Mouse (Mus musculus): ENCODE measurements at regions not wholly inside any gene's neighbourhood (a gene's known extent, or its start where the extent isn't known, plus 50 kb on each side); places are given as distances from the start of the nearest gene placed in this dataset.

GRCm38 (mm10) chr10:60920621-60921020 is 89.2 kb upstream of the Unc5b start:
- H3K4me3 ChIP-seq (ENCODE audit: low read depth, low read length) = no peak overlapping the region
- no peak overlapping the region for H3K4me2 ChIP-seq (ENCODE audit: low read depth, severe bottlenecking)
- no peak overlapping the region for H3K27ac ChIP-seq (replicated peaks; ENCODE audit: low read depth, low read length)
- no peak overlapping the region for H3K9ac ChIP-seq (ENCODE audit: low read length)
- H3K4me1 ChIP-seq (ENCODE audit: control insufficient read depth, insufficient read depth, low read length) = no peaks in the 10 kb centered on the region
- no peaks in the 10 kb centered on the region for H3K9me3 ChIP-seq (ENCODE audit: control insufficient read depth, low read length)
- H3K36me3 ChIP-seq (ENCODE audit: control insufficient read depth, insufficient read depth, low read length) = no peaks in the 10 kb centered on the region
- DNase-seq (ENCODE audit: low spot score) = no peak
- no peaks in the 10 kb centered on the region for H3K27me3 ChIP-seq (ENCODE audit: control insufficient read depth, insufficient read depth, low read length)
- 88% methylated on average over 1 of the region's 1 CpGs for WGBS
- ATAC-seq (ENCODE audit: insufficient number of reproducible peaks, low FRiP score, low TSS enrichment, low read depth) = no peak

GRCm38 (mm10) chr10:60918020-60918419 is 86.6 kb upstream of the Unc5b start:
- Histone ChIP-seq H3K36me3 (ENCODE audit: control insufficient read depth, insufficient read depth, low read length) (no peaks in the 10 kb centered on the region), H3K27ac (replicated peaks; ENCODE audit: low read depth, low read length) (no peak overlapping the region), H3K27me3 (ENCODE audit: control insufficient read depth, insufficient read depth, low read length) (no peaks in the 10 kb centered on the region), H3K4me2 (ENCODE audit: low read depth, severe bottlenecking) (no peak overlapping the region), H3K4me1 (ENCODE audit: control insufficient read depth, insufficient read depth, low read length) (no peaks in the 10 kb centered on the region), H3K4me3 (ENCODE audit: low read depth, low read length) (no peak overlapping the region), H3K9me3 (ENCODE audit: control insufficient read depth, low read length) (no peaks in the 10 kb centered on the region), H3K9ac (ENCODE audit: low read length) (no peak overlapping the region)
- no peak for DNase-seq (ENCODE audit: low spot score)
- WGBS = 29% methylated on average over 8 of the region's 8 CpGs
- ATAC-seq (ENCODE audit: insufficient number of reproducible peaks, low FRiP score, low TSS enrichment, low read depth) = no peak

- no peaks in the 10 kb centered on the region for H3K36me3 ChIP-seq (ENCODE audit: control insufficient read depth, insufficient read depth, low read length)
- 24% methylated on average over 7 of the region's 7 CpGs for WGBS
- peak; percentile 79 for DNase-seq (ENCODE audit: low spot score)
- no peak overlapping the region for H3K4me3 ChIP-seq (ENCODE audit: low read depth, low read length)
- ATAC-seq (ENCODE audit: insufficient number of reproducible peaks, low FRiP score, low TSS enrichment, low read depth) = no peak
- no peaks in the 10 kb centered on the region for H3K27me3 ChIP-seq (ENCODE audit: control insufficient read depth, insufficient read depth, low read length)
- H3K9ac ChIP-seq (ENCODE audit: low read length) = no peak overlapping the region
- no peak overlapping the region for H3K27ac ChIP-seq (replicated peaks; ENCODE audit: low read depth, low read length)
- no peak overlapping the region for H3K4me2 ChIP-seq (ENCODE audit: low read depth, severe bottlenecking)
- no peaks in the 10 kb centered on the region for H3K9me3 ChIP-seq (ENCODE audit: control insufficient read depth, low read length)
- no peaks in the 10 kb centered on the region for H3K4me1 ChIP-seq (ENCODE audit: control insufficient read depth, insufficient read depth, low read length)
Measured at GRCm38 (mm10) chr10:60914391-60914790, 83.0 kb upstream of the Unc5b start.

GRCm38 (mm10) chr10:60913456-60913900 is 82.1 kb upstream of the Unc5b start:
- Histone ChIP-seq H3K27ac (replicated peaks; ENCODE audit: low read depth, low read length) (no peak overlapping the region), H3K4me1 (ENCODE audit: control insufficient read depth, insufficient read depth, low read length) (no peaks in the 10 kb centered on the region), H3K4me2 (ENCODE audit: low read depth, severe bottlenecking) (no peak overlapping the region), H3K4me3 (ENCODE audit: low read depth, low read length) (no peak overlapping the region), H3K9me3 (ENCODE audit: control insufficient read depth, low read length) (no peaks in the 10 kb centered on the region), H3K27me3 (ENCODE audit: control insufficient read depth, insufficient read depth, low read length) (no peaks in the 10 kb centered on the region), H3K36me3 (ENCODE audit: control insufficient read depth, insufficient read depth, low read length) (no peaks in the 10 kb centered on the region), H3K9ac (ENCODE audit: low read length) (no peak overlapping the region)
- 87% methylated on average over 11 of the region's 11 CpGs for WGBS
- DNase-seq (ENCODE audit: low spot score) (no peak), ATAC-seq (ENCODE audit: insufficient number of reproducible peaks, low FRiP score, low TSS enrichment, low read depth) (no peak)

- Histone ChIP-seq H3K9me3 (ENCODE audit: control insufficient read depth, low read length) (no peaks in the 10 kb centered on the region), H3K27ac (replicated peaks; ENCODE audit: low read depth, low read length) (no peak overlapping the region), H3K4me1 (ENCODE audit: control insufficient read depth, insufficient read depth, low read length) (no peaks in the 10 kb centered on the region), H3K4me2 (ENCODE audit: low read depth, severe bottlenecking) (no peak overlapping the region), H3K9ac (ENCODE audit: low read length) (no peak overlapping the region), H3K27me3 (ENCODE audit: control insufficient read depth, insufficient read depth, low read length) (no peaks in the 10 kb centered on the region), H3K4me3 (ENCODE audit: low read depth, low read length) (no peak overlapping the region), H3K36me3 (ENCODE audit: control insufficient read depth, insufficient read depth, low read length) (no peaks in the 10 kb centered on the region)
- 83% methylated on average over 7 of the region's 7 CpGs for WGBS
- DNase-seq (ENCODE audit: low spot score) = no peak
- ATAC-seq (ENCODE audit: insufficient number of reproducible peaks, low FRiP score, low TSS enrichment, low read depth) = no peak
Measured at GRCm38 (mm10) chr10:60904351-60904750, 73.0 kb upstream of the Unc5b start.

GRCm38 (mm10) chr10:60900992-60901391 is 69.6 kb upstream of the Unc5b start:
- no peaks in the 10 kb centered on the region for H3K36me3 ChIP-seq (ENCODE audit: control insufficient read depth, insufficient read depth, low read length)
- H3K9ac ChIP-seq (ENCODE audit: low read length) = no peak overlapping the region
- H3K9me3 ChIP-seq (ENCODE audit: control insufficient read depth, low read length) = no peaks in the 10 kb centered on the region
- ATAC-seq (ENCODE audit: insufficient number of reproducible peaks, low FRiP score, low TSS enrichment, low read depth) = no peak
- DNase-seq (ENCODE audit: low spot score) = no peak
- H3K4me3 ChIP-seq (ENCODE audit: low read depth, low read length) = no peak overlapping the region
- no peaks in the 10 kb centered on the region for H3K4me1 ChIP-seq (ENCODE audit: control insufficient read depth, insufficient read depth, low read length)
- H3K27me3 ChIP-seq (ENCODE audit: control insufficient read depth, insufficient read depth, low read length) = no peaks in the 10 kb centered on the region
- WGBS = 76% methylated on average over 2 of the region's 2 CpGs
- H3K4me2 ChIP-seq (ENCODE audit: low read depth, severe bottlenecking) = no peak overlapping the region
- H3K27ac ChIP-seq (replicated peaks; ENCODE audit: low read depth, low read length) = no peak overlapping the region

- ATAC-seq (ENCODE audit: insufficient number of reproducible peaks, low FRiP score, low TSS enrichment, low read depth) = no peak
- DNase-seq (ENCODE audit: low spot score) = no peak
Measured at GRCm38 (mm10) chr10:60893810-60894147, 62.4 kb upstream of the Unc5b start.

GRCm38 (mm10) chr10:60893130-60893809 is 61.9 kb upstream of the Unc5b start:
- no peak overlapping the region for H3K4me3 ChIP-seq (ENCODE audit: low read depth, low read length)
- H3K27ac ChIP-seq (replicated peaks; ENCODE audit: low read depth, low read length) = no peak overlapping the region
- 63% methylated on average over 22 of the region's 22 CpGs for WGBS
- H3K9ac ChIP-seq (ENCODE audit: low read length) = no peak overlapping the region
- no peak for DNase-seq (ENCODE audit: low spot score)
- H3K4me1 ChIP-seq (ENCODE audit: control insufficient read depth, insufficient read depth, low read length) = 0 out of 2 replicates have a peak, but pooled peaks cover 4% of the 10 kb centered on the region
- H3K4me2 ChIP-seq (ENCODE audit: low read depth, severe bottlenecking) = no peak overlapping the region
- H3K36me3 ChIP-seq (ENCODE audit: control insufficient read depth, insufficient read depth, low read length) = no peaks in the 10 kb centered on the region
- no peaks in the 10 kb centered on the region for H3K9me3 ChIP-seq (ENCODE audit: control insufficient read depth, low read length)
- ATAC-seq (ENCODE audit: insufficient number of reproducible peaks, low FRiP score, low TSS enrichment, low read depth) = no peak
- H3K27me3 ChIP-seq (ENCODE audit: control insufficient read depth, insufficient read depth, low read length) = no peaks in the 10 kb centered on the region

More at GRCm38 (mm10) chr10:60893810-60894147, 62.4 kb upstream of the Unc5b start:
- H3K9me3 ChIP-seq (ENCODE audit: control insufficient read depth, low read length) = no peaks in the 10 kb centered on the region
- WGBS = 44% methylated on average over 4 of the region's 4 CpGs
- H3K36me3 ChIP-seq (ENCODE audit: control insufficient read depth, insufficient read depth, low read length) = no peaks in the 10 kb centered on the region
- H3K9ac ChIP-seq (ENCODE audit: low read length) = no peak overlapping the region
- no peak overlapping the region for H3K27ac ChIP-seq (replicated peaks; ENCODE audit: low read depth, low read length)
- no peak overlapping the region for H3K4me2 ChIP-seq (ENCODE audit: low read depth, severe bottlenecking)
- H3K4me1 ChIP-seq (ENCODE audit: control insufficient read depth, insufficient read depth, low read length) = 0 out of 2 replicates have a peak, but pooled peaks cover 4% of the 10 kb centered on the region
- H3K27me3 ChIP-seq (ENCODE audit: control insufficient read depth, insufficient read depth, low read length) = no peaks in the 10 kb centered on the region
- no peak overlapping the region for H3K4me3 ChIP-seq (ENCODE audit: low read depth, low read length)

GRCm38 (mm10) chr10:60892730-60893129 is 61.3 kb upstream of the Unc5b start:
- Histone ChIP-seq H3K9me3 (ENCODE audit: control insufficient read depth, low read length) (no peaks in the 10 kb centered on the region), H3K27ac (replicated peaks; ENCODE audit: low read depth, low read length) (no peak overlapping the region), H3K4me3 (ENCODE audit: low read depth, low read length) (no peak overlapping the region), H3K9ac (ENCODE audit: low read length) (no peak overlapping the region), H3K27me3 (ENCODE audit: control insufficient read depth, insufficient read depth, low read length) (no peaks in the 10 kb centered on the region), H3K36me3 (ENCODE audit: control insufficient read depth, insufficient read depth, low read length) (no peaks in the 10 kb centered on the region), H3K4me2 (ENCODE audit: low read depth, severe bottlenecking) (no peak overlapping the region), H3K4me1 (ENCODE audit: control insufficient read depth, insufficient read depth, low read length) (0 out of 2 replicates have a peak, but pooled peaks cover 4% of the 10 kb centered on the region)
- ATAC-seq (ENCODE audit: insufficient number of reproducible peaks, low FRiP score, low TSS enrichment, low read depth) (no peak), DNase-seq (ENCODE audit: low spot score) (no peak)
- 54% methylated on average over 4 of the region's 4 CpGs for WGBS

Measured in limb, embryonic 11.5 days (tissue).